Mouse (Mus musculus) liver, embryonic 13.5 days (tissue): ENCODE results near the gene Cldn5. TPM values are rescaled to one million over a fixed set of nuclear protein-coding genes. Genes with fewer than 3 reads are reported as not detected.

ENCODE experiments used
- ATAC-seq: fragments of 200-750 bp; cut with Nextera tagmentation; 2 replicates; pipeline ENCODE4 v1.8.0; 2017; ENCODE audit warnings: low read depth, mild to moderate bottlenecking, moderate number of reproducible peaks, moderate library complexity
- DNase-seq: peaks from one replicate; pipeline ENCODE4 v3.0.0; 2022
- H3K27ac ChIP-seq: fragments of 300-500 bp; sonication (generic); 2 replicates; pipeline ENCODE4 v1.5.1; 2015; ENCODE audit warnings: moderate library complexity, mild to moderate bottlenecking, inconsistent platforms
- H3K27me3 ChIP-seq: fragments of 300-500 bp; sonication (generic); 2 replicates; pipeline ENCODE4 v1.6.1; 2015; ENCODE audit warnings: mild to moderate bottlenecking, inconsistent platforms
- H3K36me3 ChIP-seq: fragments of 300-500 bp; sonication (generic); 2 replicates; pipeline ENCODE4 v1.6.1; 2015; ENCODE audit warnings: mild to moderate bottlenecking, inconsistent platforms
- H3K4me1 ChIP-seq: fragments of 300-500 bp; sonication (generic); replicated peaks from 2 replicates; pipeline ENCODE4 v1.6.1; 2015; ENCODE audit warnings: inconsistent platforms
- H3K4me2 ChIP-seq: fragments of 300-500 bp; sonication (generic); 2 replicates; pipeline ENCODE4 v1.6.1; 2015; ENCODE audit warnings: inconsistent platforms, mild to moderate bottlenecking, moderate library complexity
- H3K4me3 ChIP-seq: fragments of 300-500 bp; sonication (generic); replicated peaks from 2 replicates; pipeline ENCODE4 v1.5.1; 2015; ENCODE audit warnings: mild to moderate bottlenecking, inconsistent platforms
- H3K9ac ChIP-seq: fragments of 300-500 bp; sonication (generic); 2 replicates; pipeline ENCODE4 v1.6.1; 2015; ENCODE audit warnings: mild to moderate bottlenecking, inconsistent platforms
- H3K9me3 ChIP-seq: fragments of 300-500 bp; sonication (generic); replicated peaks from 2 replicates; pipeline ENCODE4 v1.6.1; 2016; ENCODE audit warnings: inconsistent platforms
- WGBS: fragments of 180-500 bp; shearing (Covaris S2); methylation state at CpG from one replicate; pipeline ENCODE4 v1.1.7; 2015; ENCODE audit not compliant: insufficient replicate concordance; 5-methylcytosine and 5-hydroxymethylcytosine counted together
- polyA plus RNA-seq: library from polyadenylated mRNA; unstranded; fragments of >200 nt; fragmentation: Nextera tagmentation; extraction: Ambion mirVana; gene quantifications from 2 replicates; pipeline ENCODE4 v1.2.1, GENCODE M21; 2015

The Cldn5 gene
- polyA plus RNA-seq: 7.8 and 8.3 TPM in 2 replicates

- Histone ChIP-seq H3K4me2 (peak within 1 kb of the TSS; percentile 49), H3K27ac (no peak within 1 kb of the TSS), H3K4me1 (no peaks in the 10 kb centered on the region), H3K36me3 (peaks cover 18% of the 10 kb centered on the region), H3K27me3 (peaks cover 65% of the 10 kb centered on the region), H3K9ac (0 out of 2 replicates have a peak within 1 kb of the TSS, but pooled peaks have one; percentile 23), H3K9me3 (no peaks in the 10 kb centered on the region), H3K4me3 (peak within 1 kb of the TSS; percentile 43)
- WGBS: 4% methylated on average over 19 of the region's 19 CpGs
- DNase-seq (no peak), ATAC-seq (peak; percentile 45; the same call in 1 of the 2 replicates)
Measured at GRCm38 (mm10) chr16:18776556-18777100, at the start of gene Cldn5. Gene Cldn5, plus strand, starts transcription at chr16:18776847.

GRCm38 (mm10) chr16:18727536-18728499, 48.8 kb upstream of the Cldn5 start:
- Histone ChIP-seq H3K9ac (no peak overlapping the region), H3K36me3 (no peaks in the 10 kb centered on the region), H3K4me1 (no peaks in the 10 kb centered on the region), H3K4me2 (no peak overlapping the region), H3K9me3 (no peaks in the 10 kb centered on the region), H3K27ac (no peak overlapping the region), H3K27me3 (peaks cover 6% of the 10 kb centered on the region), H3K4me3 (no peak overlapping the region)
- ATAC-seq (no peak), DNase-seq (no peak)
- WGBS: 55% methylated on average over 10 of the region's 10 CpGs

- H3K36me3 ChIP-seq: no peaks in the 10 kb centered on the region
- H3K4me1 ChIP-seq: no peaks in the 10 kb centered on the region
- peaks cover 15% of the 10 kb centered on the region for H3K27me3 ChIP-seq
- 59% methylated on average over 5 of the region's 5 CpGs for WGBS
- ATAC-seq (no peak), DNase-seq (no peak)
- H3K27ac ChIP-seq: no peak overlapping the region
- no peaks in the 10 kb centered on the region for H3K9me3 ChIP-seq
- H3K4me2 ChIP-seq: no peak overlapping the region
- H3K9ac ChIP-seq: no peak overlapping the region
- no peak overlapping the region for H3K4me3 ChIP-seq
Measured at GRCm38 (mm10) chr16:18729185-18729584, 47.5 kb upstream of the Cldn5 start.

- H3K4me2 ChIP-seq: no peak overlapping the region
- H3K27ac ChIP-seq: no peak overlapping the region
- no peaks in the 10 kb centered on the region for H3K9me3 ChIP-seq
- DNase-seq (no peak), ATAC-seq (no peak)
- 61% methylated on average over 3 of the region's 3 CpGs for WGBS
- no peaks in the 10 kb centered on the region for H3K4me1 ChIP-seq
- no peaks in the 10 kb centered on the region for H3K36me3 ChIP-seq
- no peak overlapping the region for H3K9ac ChIP-seq
- no peak overlapping the region for H3K4me3 ChIP-seq
- H3K27me3 ChIP-seq: peaks cover 16% of the 10 kb centered on the region
Measured at GRCm38 (mm10) chr16:18730640-18731039, 46.0 kb upstream of the Cldn5 start.

DNA sequence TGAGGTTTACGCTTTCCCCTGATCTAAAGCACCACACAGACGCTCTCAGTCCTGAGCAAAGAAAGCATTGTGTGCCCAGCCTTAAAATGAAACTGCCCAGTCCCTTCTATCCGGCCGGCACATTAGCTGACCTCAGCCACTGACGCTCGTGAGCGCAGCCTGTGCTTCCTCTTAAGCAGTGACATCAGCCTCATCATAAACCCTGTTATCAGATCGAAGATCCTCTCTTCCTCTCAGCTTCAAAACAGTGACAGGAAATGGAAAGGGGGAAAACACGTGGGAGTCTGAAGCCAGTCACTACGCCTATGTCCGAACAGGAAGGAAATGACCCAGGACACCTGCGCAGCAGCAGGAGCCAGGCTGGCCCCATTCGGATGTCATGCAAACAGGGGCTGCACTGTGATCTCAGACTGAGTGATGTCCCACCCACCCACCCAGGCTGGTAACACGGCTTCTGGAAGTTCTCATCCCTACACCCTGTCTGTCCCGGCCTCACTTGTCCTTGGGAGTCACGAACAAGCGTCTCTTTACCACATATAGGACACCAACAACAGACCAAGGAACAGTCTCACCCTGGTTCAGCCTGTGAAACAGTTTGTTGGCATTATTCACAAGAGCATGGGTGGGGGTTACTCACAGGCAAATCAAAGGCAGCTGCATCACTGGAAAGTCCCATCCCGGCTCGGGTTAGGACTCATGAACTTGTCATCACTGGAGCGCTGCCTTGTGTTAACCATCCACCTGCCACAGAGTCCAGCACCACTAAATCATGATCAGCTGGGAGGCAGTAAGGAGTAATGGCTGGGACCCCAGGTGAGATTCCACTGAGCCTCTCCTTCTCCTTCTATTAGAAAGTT, 43.3 kb upstream of the Cldn5 start:
- no peak overlapping the region for H3K27ac ChIP-seq
- peaks cover 16% of the 10 kb centered on the region for H3K27me3 ChIP-seq
- ATAC-seq (no peak), DNase-seq (no peak)
- WGBS: 21% methylated on average over 20 of the region's 20 CpGs
- no peak overlapping the region for H3K4me3 ChIP-seq
- no peaks in the 10 kb centered on the region for H3K4me1 ChIP-seq
- no peaks in the 10 kb centered on the region for H3K9me3 ChIP-seq
- no peak overlapping the region for H3K9ac ChIP-seq
- no peaks in the 10 kb centered on the region for H3K36me3 ChIP-seq
- peak overlapping the region; percentile 5; the same call in 1 of the 2 replicates for H3K4me2 ChIP-seq

- Histone ChIP-seq H3K27ac (no peak overlapping the region), H3K4me1 (no peaks in the 10 kb centered on the region), H3K9ac (no peak overlapping the region), H3K9me3 (no peaks in the 10 kb centered on the region), H3K4me3 (no peak overlapping the region), H3K36me3 (no peaks in the 10 kb centered on the region), H3K27me3 (peaks cover 12% of the 10 kb centered on the region; the same call in 1 of the 2 replicates), H3K4me2 (no peak overlapping the region)
- no peak for DNase-seq
- no peak for ATAC-seq
Measured at GRCm38 (mm10) chr16:18738303-18738702, 38.3 kb upstream of the Cldn5 start.

DNA sequence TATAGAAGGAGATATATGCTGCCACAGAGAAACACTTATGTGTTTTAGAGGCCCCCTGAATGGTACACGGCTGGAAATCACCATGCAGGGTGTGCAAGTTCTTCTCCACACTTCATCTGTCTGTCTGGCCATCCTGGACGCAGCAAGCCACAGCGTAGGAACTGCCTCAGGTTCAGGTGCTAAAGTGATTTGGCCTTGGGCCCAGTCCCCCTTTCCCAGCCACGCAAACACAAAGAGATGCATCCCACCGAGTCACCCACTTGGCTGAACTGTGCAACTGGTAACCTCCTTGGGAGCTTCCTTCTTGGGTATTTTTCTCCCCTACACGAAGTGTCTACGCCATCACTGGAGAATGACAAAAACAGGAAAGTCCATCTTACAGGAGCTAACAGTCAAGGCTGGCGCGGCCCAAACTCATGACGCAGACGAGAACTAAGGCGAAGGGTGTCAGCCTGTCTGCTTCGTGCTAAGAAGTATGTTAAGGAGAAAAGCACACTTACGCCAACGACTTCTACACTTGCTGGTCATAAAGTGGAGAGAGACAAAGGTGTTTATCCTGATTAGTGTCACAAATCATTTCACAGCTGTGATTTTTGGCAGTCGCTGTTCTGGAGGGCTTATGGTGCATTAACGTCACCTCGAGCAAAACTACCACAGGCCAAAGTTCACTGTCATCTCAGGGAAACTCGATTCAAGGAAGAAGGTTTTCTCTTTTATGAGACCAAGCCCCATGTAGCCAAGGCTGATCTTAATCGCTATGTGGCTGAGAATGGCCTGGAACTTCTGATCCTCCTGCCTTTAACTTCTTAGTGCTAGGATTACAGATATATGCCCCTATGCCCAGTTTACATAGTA, 30.2 kb upstream of the Cldn5 start:
- H3K4me3 ChIP-seq: no peak overlapping the region
- no peak for DNase-seq
- H3K36me3 ChIP-seq: no peaks in the 10 kb centered on the region
- 68% methylated on average over 20 of the region's 20 CpGs for WGBS
- no peaks in the 10 kb centered on the region for H3K4me1 ChIP-seq
- no peak overlapping the region for H3K27ac ChIP-seq
- no peaks in the 10 kb centered on the region for H3K9me3 ChIP-seq
- no peaks in the 10 kb centered on the region for H3K27me3 ChIP-seq
- no peak overlapping the region for H3K9ac ChIP-seq
- ATAC-seq: no peak
- no peak overlapping the region for H3K4me2 ChIP-seq

GRCm38 (mm10) chr16:18751101-18751500, 25.5 kb upstream of the Cldn5 start:
- Histone ChIP-seq H3K4me1 (no peaks in the 10 kb centered on the region), H3K27ac (no peak overlapping the region), H3K9me3 (no peaks in the 10 kb centered on the region), H3K9ac (no peak overlapping the region), H3K4me3 (no peak overlapping the region), H3K4me2 (no peak overlapping the region), H3K27me3 (no peaks in the 10 kb centered on the region), H3K36me3 (no peaks in the 10 kb centered on the region)
- ATAC-seq (no peak), DNase-seq (no peak)
- 61% methylated on average over 11 of the region's 11 CpGs for WGBS

DNA sequence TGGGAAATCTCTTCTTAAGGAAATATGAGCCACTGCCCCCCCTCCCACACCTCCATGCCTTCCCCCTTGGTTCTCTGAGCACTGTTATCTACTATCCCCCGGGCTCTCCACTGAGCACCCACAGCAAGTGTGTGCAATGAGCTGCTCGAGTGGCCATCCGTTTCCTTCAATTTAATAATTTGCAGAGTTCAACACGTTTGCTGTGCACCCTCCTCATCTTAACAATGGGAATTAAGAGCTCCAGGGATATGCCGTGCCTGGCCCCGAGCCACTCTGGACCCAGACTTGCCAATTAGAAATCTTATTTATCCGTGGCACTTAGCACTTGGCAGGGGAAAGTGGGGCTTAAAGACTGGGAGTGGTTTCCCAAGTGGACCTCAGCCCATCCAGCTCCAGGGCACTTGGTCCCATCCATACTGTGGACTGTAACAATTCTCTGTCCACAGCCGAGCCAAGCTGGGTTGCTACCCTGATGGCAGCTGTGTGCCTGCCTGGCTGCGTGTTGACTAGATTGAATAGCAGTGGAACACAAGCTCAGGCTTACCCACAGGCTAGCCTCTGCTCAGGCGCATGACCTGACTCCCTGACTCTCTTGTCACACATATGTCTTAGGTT, 24.7 kb upstream of the Cldn5 start:
- no peaks in the 10 kb centered on the region for H3K9me3 ChIP-seq
- H3K9ac ChIP-seq: no peak overlapping the region
- ATAC-seq (no peak), DNase-seq (no peak)
- no peaks in the 10 kb centered on the region for H3K4me1 ChIP-seq
- WGBS: 62% methylated on average over 10 of the region's 10 CpGs
- H3K27me3 ChIP-seq: no peaks in the 10 kb centered on the region
- H3K4me2 ChIP-seq: no peak overlapping the region
- H3K27ac ChIP-seq: no peak overlapping the region
- H3K36me3 ChIP-seq: no peaks in the 10 kb centered on the region
- no peak overlapping the region for H3K4me3 ChIP-seq

DNA sequence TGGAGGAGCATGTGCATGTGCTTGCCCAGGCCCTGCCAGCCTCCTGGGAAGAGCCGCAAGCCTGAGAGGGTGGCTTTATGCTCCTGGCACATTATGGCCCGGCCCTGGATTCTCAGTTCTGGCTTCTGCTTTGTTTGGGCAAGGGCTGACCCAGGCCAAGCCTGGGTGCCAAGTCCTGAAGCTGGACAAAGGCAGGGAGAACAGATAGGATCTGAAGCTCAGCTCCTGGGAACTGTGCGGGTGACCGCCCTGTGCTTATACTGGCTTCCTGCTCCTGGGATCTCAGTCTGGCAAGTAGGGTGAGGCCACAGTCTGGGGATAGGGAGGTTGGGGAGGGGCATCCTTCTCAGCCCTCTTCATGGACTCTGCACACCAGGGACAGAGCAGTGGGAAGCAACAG, 14.9 kb upstream of the Cldn5 start:
- ATAC-seq (no peak), DNase-seq (no peak)
- Histone ChIP-seq H3K36me3 (no peaks in the 10 kb centered on the region), H3K27me3 (no peaks in the 10 kb centered on the region), H3K27ac (no peak overlapping the region), H3K4me3 (no peak overlapping the region), H3K4me1 (no peaks in the 10 kb centered on the region), H3K9ac (no peak overlapping the region), H3K9me3 (no peaks in the 10 kb centered on the region), H3K4me2 (no peak overlapping the region)
- 81% methylated on average over 4 of the region's 4 CpGs for WGBS
